Mouse (Mus musculus): Measurements from ENCODE around the gene Plekhg2.

DNA sequence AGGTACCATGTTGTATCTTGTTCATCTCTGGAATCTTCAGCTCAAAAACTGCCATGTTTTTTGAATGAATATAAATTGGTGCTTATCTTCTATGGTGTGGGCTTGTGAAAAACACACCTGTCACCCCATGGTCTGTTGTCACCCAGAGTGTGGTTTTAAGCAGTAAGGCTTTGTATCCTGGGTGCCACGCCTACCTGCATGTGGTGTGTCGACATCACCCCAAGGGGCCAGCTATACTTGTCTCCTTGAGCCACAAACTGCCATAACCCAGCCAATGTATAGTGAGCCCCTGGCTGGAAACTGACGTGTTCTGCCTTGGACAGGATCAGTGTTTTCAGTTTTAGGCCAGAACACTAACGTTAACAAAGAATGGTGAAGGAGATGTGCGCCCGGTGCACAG is 11.8 kb upstream of the Plekhg2 start:
- TF ChIP-seq CTCF (IDR thresholded peaks at IDR 0.05; ENCODE audit: extremely low read depth, insufficient read depth, insufficient read length, insufficient replicate concordance) (no peak), POLR2A (IDR thresholded peaks at IDR 0.05; ENCODE audit: low read depth, low read length) (no peak; the same call in 1 of the 2 replicates)
